In genomic region chr13:90723533-90723898, GRCm38 (mm10) we compare ENCODE assay signal across 27 mouse cellular contexts.
A peak's percentile ranks its signal among the peaks of the same experiment; 100 is the strongest.
DNase-seq lines count a peak whose midpoint lies in the region; ATAC-seq and TF ChIP-seq lines count a peak whose summit lies in the region.
"Had no signal": no experiment of that assay in that cellular context is flagged by ENCODE, and none has a peak within 500 bp of the region (broad histone marks: within the 10 kb centered on the region; RNA-seq: fewer than 3 reads in every experiment).

No protein-coding gene starts in this region.

- peaks cover 4% of the 10 kb centered on the region; the same call in 1 of the 2 replicates for H3K4me1 ChIP-seq in forebrain, embryonic 14.5 days (ENCODE audit: control insufficient read depth, insufficient read depth, low read length)
- H3K4me1 ChIP-seq in forebrain, postnatal 0 days (ENCODE audit: insufficient read depth), result peaks cover 4% of the 10 kb centered on the region; the same call in 1 of the 2 replicates
- H3K4me1 ChIP-seq in intestine, embryonic 15.5 days (replicated peaks), result no peaks in the 10 kb centered on the region
- no peaks in the 10 kb centered on the region for H3K4me1 ChIP-seq in intestine, postnatal 0 days (replicated peaks; ENCODE audit: control insufficient read depth, insufficient read depth, low read length)
- no peaks in the 10 kb centered on the region for H3K4me1 ChIP-seq in midbrain, embryonic 11.5 days (ENCODE audit: control insufficient read depth, insufficient read depth, low read length)
- no peaks in the 10 kb centered on the region for H3K4me1 ChIP-seq in midbrain, embryonic 14.5 days (ENCODE audit: control insufficient read depth, insufficient read depth, low read length)
- no peaks in the 10 kb centered on the region for H3K4me1 ChIP-seq in neural tube, embryonic 14.5 days (ENCODE audit: control insufficient read depth, insufficient read depth, low read length)
- H3K4me1 ChIP-seq: liver, embryonic 12.5 days had no signal

- 0 out of 2 replicates have a peak, but pooled peaks have one; percentile 34 for ATAC-seq in forebrain, embryonic 14.5 days
- no peak for ATAC-seq in forebrain, postnatal 0 days
- ATAC-seq in intestine, embryonic 15.5 days, result peak; percentile 15; the same call in 1 of the 2 replicates
- ATAC-seq in intestine, postnatal 0 days, result no peak
- ATAC-seq in midbrain, embryonic 11.5 days (ENCODE audit: low FRiP score), result peak; percentile 30; the same call in 1 of the 2 replicates
- no peak for ATAC-seq in midbrain, embryonic 14.5 days (ENCODE audit: low FRiP score, low TSS enrichment)
- ATAC-seq in neural tube, embryonic 14.5 days (ENCODE audit: low read depth), result peak; percentile 31; the same call in 1 of the 2 replicates
- ATAC-seq: liver, embryonic 12.5 days; Patski had no signal

- no peaks in the 10 kb centered on the region for H3K9me3 ChIP-seq in forebrain, embryonic 14.5 days (replicated peaks; ENCODE audit: control insufficient read depth, low read length)
- H3K9me3 ChIP-seq in forebrain, postnatal 0 days (ENCODE audit: low read length), result no peaks in the 10 kb centered on the region
- H3K9me3 ChIP-seq in intestine, embryonic 15.5 days, result no peaks in the 10 kb centered on the region
- no peaks in the 10 kb centered on the region for H3K9me3 ChIP-seq in intestine, postnatal 0 days (ENCODE audit: control insufficient read depth)
- no peaks in the 10 kb centered on the region for H3K9me3 ChIP-seq in midbrain, embryonic 11.5 days (ENCODE audit: control insufficient read depth, low read length)
- H3K9me3 ChIP-seq in midbrain, embryonic 14.5 days (ENCODE audit: control insufficient read depth, low read length), result no peaks in the 10 kb centered on the region
- no peaks in the 10 kb centered on the region for H3K9me3 ChIP-seq in neural tube, embryonic 14.5 days (ENCODE audit: control insufficient read depth, low read length)
- H3K9me3 ChIP-seq: G1E; heart, embryonic 13.5 days; hindbrain, embryonic 15.5 days; limb, embryonic 13.5 days; liver, embryonic 12.5 days had no signal

- DNase-seq in forebrain, embryonic 14.5 days (ENCODE audit: low spot score), result peak; percentile 1
- no peak for DNase-seq in forebrain, postnatal 0 days
- DNase-seq in midbrain, embryonic 11.5 days (ENCODE audit: low spot score, missing footprints), result no peak
- DNase-seq in midbrain, embryonic 14.5 days, result no peak
- DNase-seq in gastrocnemius, adult 8-10 months (ENCODE audit: low spot score in 2 of 2), result no peak
- DNase-seq: adrenal gland, postnatal 36 days; B cell, adult 2 months; cerebellum, adult 11 months; cerebellum, adult 9-11 months; gastrocnemius, postnatal 10 days; heart, adult 11 months; heart, postnatal 14 days; kidney, adult 11 months; layer of hippocampus, adult 9-11 months; lung, adult 18-20 months; thymus, postnatal 14 days had no signal

- H3K4me2 ChIP-seq in forebrain, embryonic 14.5 days (ENCODE audit: low read length), result no peak overlapping the region
- H3K4me2 ChIP-seq in forebrain, postnatal 0 days (ENCODE audit: low read depth), result no peak overlapping the region
- H3K4me2 ChIP-seq in intestine, embryonic 15.5 days (replicated peaks), result no peak overlapping the region
- H3K4me2 ChIP-seq in intestine, postnatal 0 days (replicated peaks; ENCODE audit: low read depth), result no peak overlapping the region
- no peak overlapping the region for H3K4me2 ChIP-seq in midbrain, embryonic 11.5 days
- no peak overlapping the region for H3K4me2 ChIP-seq in midbrain, embryonic 14.5 days (ENCODE audit: low read length)
- no peak overlapping the region for H3K4me2 ChIP-seq in neural tube, embryonic 14.5 days (ENCODE audit: low read depth, low read length)
- H3K4me2 ChIP-seq: heart, embryonic 13.5 days; hindbrain, embryonic 15.5 days; limb, embryonic 13.5 days; liver, embryonic 12.5 days had no signal

- no peak overlapping the region for H3K27ac ChIP-seq in forebrain, embryonic 14.5 days (ENCODE audit: low read depth, low read length)
- no peak overlapping the region for H3K27ac ChIP-seq in forebrain, postnatal 0 days (ENCODE audit: low read depth, low read length)
- no peak overlapping the region for H3K27ac ChIP-seq in intestine, embryonic 15.5 days
- no peak overlapping the region for H3K27ac ChIP-seq in intestine, postnatal 0 days (ENCODE audit: low read depth, low read length)
- no peak overlapping the region for H3K27ac ChIP-seq in midbrain, embryonic 11.5 days (ENCODE audit: low read depth, low read length)
- no peak overlapping the region for H3K27ac ChIP-seq in midbrain, embryonic 14.5 days (replicated peaks; ENCODE audit: low read depth, low read length)
- H3K27ac ChIP-seq in neural tube, embryonic 14.5 days (ENCODE audit: low read depth, low read length), result no peak overlapping the region
- H3K27ac ChIP-seq: hindbrain, embryonic 15.5 days; limb, embryonic 13.5 days; liver, embryonic 12.5 days had no signal

- 63% methylated on average over 3 of the region's 3 CpGs for WGBS in forebrain, embryonic 14.5 days
- 52% methylated on average over 3 of the region's 3 CpGs for WGBS in forebrain, postnatal 0 days
- 63% methylated on average over 3 of the region's 3 CpGs for whole genome bisulfite sequencing in intestine, embryonic 15.5 days
- WGBS in intestine, postnatal 0 days, result 50% methylated on average over 3 of the region's 3 CpGs
- 54% methylated on average over 3 of the region's 3 CpGs for WGBS in midbrain, embryonic 11.5 days
- 43% methylated on average over 3 of the region's 3 CpGs for WGBS in midbrain, embryonic 14.5 days
- WGBS in neural tube, embryonic 14.5 days, result 42% methylated on average over 3 of the region's 3 CpGs

- H3K4me3 ChIP-seq in forebrain, embryonic 14.5 days (ENCODE audit: low read depth, low read length), result no peak overlapping the region
- no peak overlapping the region for H3K4me3 ChIP-seq in forebrain, postnatal 0 days (ENCODE audit: low read depth, low read length)
- H3K4me3 ChIP-seq in intestine, embryonic 15.5 days (replicated peaks), result no peak overlapping the region
- H3K4me3 ChIP-seq in intestine, postnatal 0 days (ENCODE audit: low read depth, low read length), result no peak overlapping the region
- no peak overlapping the region for H3K4me3 ChIP-seq in midbrain, embryonic 11.5 days (ENCODE audit: low read depth, low read length)
- H3K4me3 ChIP-seq in midbrain, embryonic 14.5 days (replicated peaks; ENCODE audit: low read depth, low read length), result no peak overlapping the region
- H3K4me3 ChIP-seq in neural tube, embryonic 14.5 days (ENCODE audit: low read depth, low read length), result no peak overlapping the region
- H3K4me3 ChIP-seq: heart, embryonic 13.5 days; hindbrain, embryonic 15.5 days; limb, embryonic 13.5 days; liver, embryonic 12.5 days; myocyte had no signal

- H3K9ac ChIP-seq in forebrain, embryonic 14.5 days (ENCODE audit: low read length), result no peak overlapping the region
- no peak overlapping the region for H3K9ac ChIP-seq in forebrain, postnatal 0 days
- H3K9ac ChIP-seq in intestine, embryonic 15.5 days, result no peak overlapping the region
- H3K9ac ChIP-seq in intestine, postnatal 0 days (ENCODE audit: low read depth, low read length), result no peak overlapping the region
- no peak overlapping the region for H3K9ac ChIP-seq in midbrain, embryonic 11.5 days (ENCODE audit: low read length)
- no peak overlapping the region for H3K9ac ChIP-seq in midbrain, embryonic 14.5 days (replicated peaks; ENCODE audit: low read length)
- no peak overlapping the region for H3K9ac ChIP-seq in neural tube, embryonic 14.5 days (replicated peaks; ENCODE audit: low read depth, low read length)
- H3K9ac ChIP-seq: heart, embryonic 13.5 days; hindbrain, embryonic 15.5 days; limb, embryonic 13.5 days; liver, embryonic 12.5 days had no signal

- H3K27me3 ChIP-seq in forebrain, embryonic 14.5 days (replicated peaks; ENCODE audit: control insufficient read depth, insufficient read depth, low read length), result no peaks in the 10 kb centered on the region
- H3K27me3 ChIP-seq in forebrain, postnatal 0 days (ENCODE audit: insufficient read depth, low read length), result no peaks in the 10 kb centered on the region
- H3K27me3 ChIP-seq in intestine, embryonic 15.5 days (replicated peaks), result no peaks in the 10 kb centered on the region
- no peaks in the 10 kb centered on the region for H3K27me3 ChIP-seq in intestine, postnatal 0 days (replicated peaks; ENCODE audit: control insufficient read depth, insufficient read depth, low read length)
- H3K27me3 ChIP-seq in midbrain, embryonic 11.5 days (ENCODE audit: control insufficient read depth, insufficient read depth, low read length), result no peaks in the 10 kb centered on the region
- no peaks in the 10 kb centered on the region for H3K27me3 ChIP-seq in midbrain, embryonic 14.5 days (ENCODE audit: control insufficient read depth, insufficient read depth, low read length)
- H3K27me3 ChIP-seq in neural tube, embryonic 14.5 days (ENCODE audit: control insufficient read depth, insufficient read depth, low read length), result no peaks in the 10 kb centered on the region
- H3K27me3 ChIP-seq: CH12.LX; heart, embryonic 13.5 days; hindbrain, embryonic 15.5 days; limb, embryonic 13.5 days; liver, embryonic 12.5 days; Patski had no signal

- no peaks in the 10 kb centered on the region for H3K36me3 ChIP-seq in forebrain, embryonic 14.5 days (ENCODE audit: control insufficient read depth, insufficient read depth, low read length)
- no peaks in the 10 kb centered on the region for H3K36me3 ChIP-seq in forebrain, postnatal 0 days (ENCODE audit: insufficient read depth)
- H3K36me3 ChIP-seq in intestine, embryonic 15.5 days, result no peaks in the 10 kb centered on the region
- H3K36me3 ChIP-seq in intestine, postnatal 0 days (ENCODE audit: control insufficient read depth, insufficient read depth), result no peaks in the 10 kb centered on the region
- H3K36me3 ChIP-seq in midbrain, embryonic 11.5 days (ENCODE audit: control insufficient read depth, insufficient read depth, low read length), result no peaks in the 10 kb centered on the region
- no peaks in the 10 kb centered on the region for H3K36me3 ChIP-seq in midbrain, embryonic 14.5 days (ENCODE audit: control insufficient read depth, insufficient read depth, low read length)
- no peaks in the 10 kb centered on the region for H3K36me3 ChIP-seq in neural tube, embryonic 14.5 days (ENCODE audit: control insufficient read depth, insufficient read depth, low read length)
- H3K36me3 ChIP-seq: G1E; heart, embryonic 13.5 days; hindbrain, embryonic 15.5 days; limb, embryonic 13.5 days; liver, embryonic 12.5 days had no signal

- no peak for TF ChIP-seq CTCF in forebrain, postnatal 0 days (IDR thresholded peaks at IDR 0.05; ENCODE audit: low read depth)
- TF ChIP-seq CTCF in intestine, postnatal 0 days (IDR thresholded peaks at IDR 0.05; ENCODE audit: low read depth), result no peak

Comparison
In these comparisons a context has a peak if more than half of its experiments do, and no peak if none do; other contexts are left out.
1. ATAC-seq: peak in forebrain, embryonic 14.5 days (single experiment), intestine, embryonic 15.5 days (single experiment), midbrain, embryonic 11.5 days (single experiment) and neural tube, embryonic 14.5 days (single experiment); none in forebrain, postnatal 0 days (single experiment), intestine, postnatal 0 days (single experiment) and midbrain, embryonic 14.5 days (single experiment).